Mouse (Mus musculus): ENCODE data around the gene Slc5a1. TPM values are rescaled to one million over a fixed set of nuclear protein-coding genes. Genes with fewer than 3 reads are reported as not detected.

Slc5a1 gene
- total RNA-seq (2015) = not detected in 2 replicates
- not detected in 2 replicates for total RNA-seq (2017)

DNA sequence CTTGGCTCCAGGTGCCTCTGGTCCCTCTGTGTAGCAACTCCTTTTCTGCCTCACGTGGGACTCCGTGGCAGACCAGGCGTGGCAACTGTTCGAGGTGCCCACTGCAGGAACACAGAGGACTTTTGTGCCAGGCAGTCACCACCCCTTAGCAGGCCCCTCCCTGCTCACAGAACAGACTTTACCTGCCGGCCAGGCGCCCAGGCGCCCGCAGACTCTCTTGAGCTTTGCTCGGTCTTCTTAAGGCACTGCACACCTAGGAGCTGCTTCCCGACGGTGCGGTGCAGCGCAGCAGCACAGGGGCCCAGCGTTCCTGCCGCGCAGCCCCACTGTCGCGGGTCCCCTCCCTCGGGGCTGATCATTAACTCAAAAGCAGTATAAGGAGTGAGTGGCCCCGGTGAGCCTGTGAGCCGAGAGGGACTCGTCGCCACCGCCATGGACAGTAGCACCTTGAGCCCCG lies at the start of gene Slc5a1:
Gene Slc5a1 (plus strand): TSS at position 195 of the 457 bp plus-strand sequence.
- ATAC-seq (replicated peaks; ENCODE audit: poor library complexity) = no peak

DNA sequence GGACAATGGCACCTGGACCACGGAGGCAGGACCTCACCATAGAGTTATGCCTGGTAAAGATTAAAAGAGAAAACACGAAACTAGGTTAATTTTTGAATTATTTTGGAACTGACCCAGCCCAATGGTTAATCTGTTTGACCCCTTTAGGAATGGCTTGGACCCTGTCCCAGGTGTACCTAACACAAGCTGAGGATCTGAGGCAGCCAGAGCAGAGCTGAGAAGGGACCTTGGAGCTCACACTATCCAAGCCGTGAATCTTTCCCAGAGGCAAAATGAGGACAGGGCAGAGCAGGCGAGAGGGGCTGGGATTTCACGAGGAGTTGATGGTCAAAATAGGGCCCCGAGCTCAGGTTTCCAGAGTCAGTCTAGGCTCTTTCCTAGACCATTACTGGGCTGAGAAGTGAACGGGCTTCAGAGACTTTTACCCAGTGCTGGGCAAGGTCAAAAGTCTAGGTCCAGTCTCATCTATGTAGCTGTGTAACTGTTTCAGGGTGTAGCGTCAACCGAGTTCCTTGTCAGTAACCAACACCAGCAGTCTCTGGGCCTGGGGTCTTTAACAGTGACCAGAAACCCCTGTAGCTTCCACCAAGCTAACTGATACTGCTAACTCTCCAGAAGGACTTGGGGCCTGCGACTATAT lies 47.8 kb upstream of the Slc5a1 start:
- ATAC-seq (replicated peaks; ENCODE audit: poor library complexity) = no peak

DNA sequence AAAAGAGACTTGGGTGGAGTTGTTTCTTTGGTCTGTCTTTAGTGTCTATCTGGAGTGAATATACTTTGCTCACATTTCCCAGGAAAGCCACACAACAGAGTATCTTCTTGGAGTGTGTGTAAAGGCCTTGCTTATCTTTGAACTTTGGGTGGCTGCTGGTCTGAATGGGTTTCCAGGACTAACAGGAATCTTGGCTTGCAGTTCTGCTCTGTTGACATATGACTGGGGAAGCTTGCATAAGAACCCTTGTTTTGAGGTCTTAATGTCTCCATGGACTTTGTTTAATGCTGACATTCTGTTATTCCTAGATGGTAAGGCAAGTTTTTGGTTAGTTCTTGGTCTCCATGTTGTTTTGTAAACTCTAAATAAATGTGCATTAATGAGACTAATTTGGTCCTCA lies 33.9 kb upstream of the Slc5a1 start:
- no peak for ATAC-seq (replicated peaks; ENCODE audit: poor library complexity)

DNA sequence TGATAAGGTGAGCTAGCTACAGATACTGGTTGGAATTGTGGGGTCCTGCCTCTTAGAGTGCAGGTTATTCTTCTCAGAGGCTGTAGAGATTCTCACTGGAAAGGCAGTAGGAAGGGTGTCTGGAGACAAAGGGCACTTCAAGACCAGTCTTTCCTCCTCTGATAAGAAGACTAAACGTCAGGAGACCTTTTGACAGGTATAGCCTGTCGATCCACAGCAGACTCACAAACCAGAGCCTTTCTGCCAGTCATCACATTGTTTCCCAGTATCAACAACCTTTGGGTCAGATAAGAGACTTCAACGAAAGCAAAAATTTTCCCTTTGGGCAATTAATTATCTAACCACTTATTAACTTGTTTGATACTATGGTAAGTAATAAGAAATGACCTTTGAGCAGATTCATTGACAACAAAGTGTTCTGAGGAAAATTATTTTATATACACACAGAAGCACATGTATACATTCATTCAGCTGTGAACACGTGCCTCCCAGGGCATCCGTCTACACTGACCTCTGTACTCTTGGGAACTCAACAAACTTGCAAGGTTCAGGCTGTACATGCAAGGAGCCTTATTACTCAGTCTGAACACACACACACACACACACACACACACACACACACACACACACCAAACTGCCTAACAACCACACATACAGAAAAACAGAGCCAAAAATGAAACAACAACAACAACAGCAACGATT lies 27.4 kb upstream of the Slc5a1 start:
- no peak for ATAC-seq (replicated peaks; ENCODE audit: poor library complexity)

DNA sequence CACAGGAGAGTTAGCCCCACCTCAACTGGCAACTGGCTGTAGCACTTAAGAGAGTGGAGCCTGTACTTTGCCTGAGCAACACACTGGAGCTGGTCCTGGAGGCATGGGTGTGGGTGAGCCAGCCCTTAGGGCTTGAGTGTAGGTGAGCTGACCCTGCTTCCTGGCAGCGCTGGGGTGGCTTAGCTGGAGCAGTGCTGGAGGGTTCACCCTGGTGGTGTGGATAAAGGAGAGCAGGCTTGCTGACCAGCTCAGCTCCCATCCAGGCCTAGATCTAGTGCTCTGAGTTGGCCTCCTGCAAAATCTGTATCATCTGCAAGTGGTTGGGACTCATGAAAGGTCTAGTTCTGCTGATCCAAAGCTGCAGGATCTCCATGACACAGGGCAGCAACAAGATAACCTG lies 21.1 kb upstream of the Slc5a1 start:
- no peak for ATAC-seq (replicated peaks; ENCODE audit: poor library complexity)

DNA sequence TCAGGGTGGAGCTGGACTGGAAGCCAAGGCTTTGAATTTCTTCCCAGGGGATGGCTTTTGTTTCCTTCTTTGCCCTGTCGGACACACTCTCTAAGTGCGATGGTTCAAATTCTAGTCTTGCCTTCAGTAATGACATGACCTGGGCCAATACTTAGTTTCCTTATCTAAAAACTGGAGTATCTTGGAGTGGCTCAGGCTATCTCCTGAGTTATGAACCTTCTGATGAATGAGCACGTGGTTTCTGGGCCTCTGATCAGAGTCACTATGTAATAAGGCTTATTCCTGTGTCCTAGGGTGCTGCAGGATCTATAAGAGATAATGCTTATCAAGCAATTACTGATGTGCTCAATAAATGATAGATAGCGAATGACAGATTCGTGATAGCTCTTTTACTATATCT lies 19.4 kb upstream of the Slc5a1 start:
- no peak for ATAC-seq (replicated peaks; ENCODE audit: poor library complexity)

DNA sequence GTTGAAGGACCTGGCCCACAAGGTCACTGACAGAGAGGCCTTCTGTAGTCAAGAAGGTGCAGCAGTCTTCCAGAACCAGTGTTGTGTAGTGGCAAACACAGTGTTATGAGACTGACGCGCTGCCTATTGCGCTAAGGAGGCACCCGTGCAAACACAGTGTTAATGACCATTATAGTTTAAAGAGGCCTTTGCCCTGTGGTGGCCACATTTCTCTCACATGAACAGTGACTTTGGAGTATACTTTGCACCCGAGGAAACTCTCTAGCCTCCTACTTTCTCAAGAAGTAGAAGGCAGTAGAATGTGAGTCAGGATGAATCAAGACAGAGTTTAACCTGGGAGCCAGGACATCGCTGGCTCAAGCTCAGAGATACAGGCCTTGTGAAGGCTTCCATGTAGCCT lies 12.7 kb upstream of the Slc5a1 start:
- ATAC-seq (replicated peaks; ENCODE audit: poor library complexity) = no peak

DNA sequence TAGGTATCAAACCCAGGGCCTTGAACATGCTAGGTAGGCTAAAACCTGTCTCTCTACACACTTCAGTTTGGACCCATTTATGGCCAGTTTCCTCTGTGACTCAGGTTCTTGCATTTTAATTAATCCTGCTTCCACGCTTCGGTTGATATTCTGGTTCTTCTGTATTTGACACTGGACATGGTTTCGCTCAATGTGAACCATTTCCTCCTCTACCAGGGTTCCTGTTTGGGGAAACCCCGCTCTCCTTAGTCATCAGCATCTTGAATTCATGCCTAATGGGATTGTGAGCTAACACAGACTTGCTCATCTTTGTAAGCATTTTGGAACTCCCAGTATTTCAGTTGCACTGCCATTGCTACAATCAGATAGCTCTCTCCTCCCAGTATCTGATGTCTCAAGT lies 8.7 kb upstream of the Slc5a1 start:
- ATAC-seq (replicated peaks; ENCODE audit: poor library complexity) = no peak

DNA sequence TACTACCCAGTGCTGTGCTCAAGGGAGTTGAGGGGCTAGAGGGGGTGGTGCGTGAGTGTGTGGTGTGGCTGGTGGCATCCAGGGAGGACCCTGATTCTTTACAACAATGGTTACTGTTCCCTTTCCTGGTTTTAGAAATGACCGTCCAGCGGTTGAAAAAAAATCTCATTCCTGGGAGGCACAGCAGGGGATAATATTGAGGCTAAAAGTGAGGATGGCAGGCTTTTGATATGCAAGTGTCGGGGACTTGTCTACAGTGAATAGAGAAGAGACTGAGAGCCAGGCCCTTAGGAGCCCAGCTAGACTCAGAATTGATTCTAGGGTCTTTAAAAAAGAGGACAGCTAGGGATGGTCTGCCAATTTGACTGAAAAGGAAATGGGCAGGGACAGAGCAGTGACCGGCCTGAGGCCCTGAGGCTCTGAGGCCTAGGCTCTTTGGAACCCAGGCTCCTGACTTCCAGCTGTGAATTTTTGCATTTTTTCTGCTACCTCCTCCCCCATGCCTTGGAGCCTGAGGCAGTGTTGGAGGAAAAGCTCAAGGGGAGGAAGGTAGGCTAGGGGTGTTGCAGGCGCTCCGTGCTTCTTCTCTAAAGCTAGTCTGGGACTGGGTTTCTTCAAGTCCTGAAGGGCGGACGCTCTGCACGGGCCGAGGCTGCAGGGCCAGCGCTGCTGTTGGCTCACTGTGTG lies 1.5 kb upstream of the Slc5a1 start:
- no peak for ATAC-seq (replicated peaks; ENCODE audit: poor library complexity)

DNA sequence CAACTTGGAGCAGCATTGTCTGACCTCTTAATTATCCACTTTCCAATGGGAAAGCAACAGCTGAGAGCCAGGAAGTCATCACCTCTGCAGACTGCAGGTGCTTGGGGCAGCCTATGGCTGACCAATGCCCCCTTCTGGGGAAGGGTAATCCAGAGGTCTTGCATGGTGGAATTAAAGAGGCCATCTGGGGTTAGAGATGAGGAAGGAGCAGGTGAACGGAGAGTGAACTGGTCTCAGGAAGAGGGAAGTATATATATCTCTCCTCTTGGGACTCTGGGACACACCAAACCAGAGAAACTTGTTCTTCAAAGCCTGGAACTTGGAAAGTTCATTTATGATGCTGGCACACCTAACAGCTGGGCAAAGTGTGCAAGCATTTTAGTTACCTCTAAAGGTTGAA lies 857 bp downstream of the Slc5a1 start:
- no peak for ATAC-seq (replicated peaks; ENCODE audit: poor library complexity)

DNA sequence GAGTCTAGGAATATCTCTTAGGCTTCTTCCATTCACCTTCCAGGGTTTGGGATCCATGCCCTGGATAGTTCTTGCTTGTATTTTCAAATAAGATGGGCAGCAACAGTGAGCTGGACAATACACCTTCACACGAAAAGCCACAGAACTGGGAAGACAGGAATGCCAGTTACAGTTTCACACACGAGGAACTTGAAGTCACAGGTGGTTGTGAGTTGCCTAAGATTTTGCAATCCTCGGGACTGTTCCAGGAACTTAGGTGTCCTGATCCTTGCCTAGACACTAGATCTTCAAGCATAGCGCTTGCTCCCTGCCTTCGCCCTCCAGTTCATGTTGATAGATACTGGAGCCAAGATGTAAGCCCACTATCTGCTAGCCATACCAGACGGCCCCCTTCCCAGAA lies 1.6 kb downstream of the Slc5a1 start:
- ATAC-seq (replicated peaks; ENCODE audit: poor library complexity) = no peak

DNA sequence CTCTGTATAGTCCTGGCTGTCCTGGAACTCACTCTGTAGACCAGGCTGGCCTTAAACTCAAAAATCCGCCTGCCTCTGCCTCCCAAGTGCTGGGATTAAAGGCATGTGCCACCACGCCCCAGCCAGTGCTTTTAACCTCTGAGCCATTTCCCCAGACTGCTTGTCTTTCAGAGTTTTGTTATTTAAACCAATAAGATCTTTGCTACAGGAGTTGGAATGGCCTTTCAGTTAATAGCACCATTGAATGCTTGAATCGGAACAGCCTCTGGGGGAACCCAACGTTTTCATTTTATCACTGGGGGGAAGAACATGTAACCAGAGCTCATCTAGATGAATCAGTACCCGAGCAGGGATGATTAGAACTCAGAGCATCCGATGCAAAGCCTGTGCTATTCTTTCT lies 3.0 kb downstream of the Slc5a1 start:
- ATAC-seq (replicated peaks; ENCODE audit: poor library complexity) = no peak

DNA sequence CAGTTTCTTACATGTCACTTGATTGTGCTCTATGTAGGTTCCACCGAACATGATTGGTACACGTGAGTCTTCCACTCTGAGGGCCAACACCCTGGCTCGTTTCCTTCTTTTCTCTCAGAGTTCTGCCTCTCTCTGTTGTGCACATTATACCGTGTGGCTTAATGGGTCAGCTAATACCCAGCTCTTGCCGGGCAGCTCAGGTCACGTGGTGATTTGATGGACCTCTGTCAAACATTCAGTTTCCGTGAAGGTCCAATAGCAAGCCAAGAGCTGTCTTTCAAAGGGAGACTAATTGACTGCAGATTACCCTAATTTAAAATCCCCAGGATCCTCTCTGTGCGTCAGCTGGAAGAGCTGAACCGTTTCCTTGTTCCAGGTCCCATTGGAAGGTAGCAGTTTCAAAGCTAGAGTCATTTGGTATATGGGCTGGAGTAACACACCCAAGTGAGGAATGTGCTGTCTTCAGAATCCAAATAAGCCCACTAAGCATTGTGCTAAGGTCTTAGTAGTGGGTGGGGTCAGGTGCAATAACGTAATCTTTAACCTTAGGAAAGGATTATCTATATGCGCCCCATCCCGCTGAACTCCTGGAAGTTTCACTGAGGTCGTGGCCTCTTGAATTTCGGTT lies 3.9 kb downstream of the Slc5a1 start:
- ATAC-seq (replicated peaks; ENCODE audit: poor library complexity) = no peak

DNA sequence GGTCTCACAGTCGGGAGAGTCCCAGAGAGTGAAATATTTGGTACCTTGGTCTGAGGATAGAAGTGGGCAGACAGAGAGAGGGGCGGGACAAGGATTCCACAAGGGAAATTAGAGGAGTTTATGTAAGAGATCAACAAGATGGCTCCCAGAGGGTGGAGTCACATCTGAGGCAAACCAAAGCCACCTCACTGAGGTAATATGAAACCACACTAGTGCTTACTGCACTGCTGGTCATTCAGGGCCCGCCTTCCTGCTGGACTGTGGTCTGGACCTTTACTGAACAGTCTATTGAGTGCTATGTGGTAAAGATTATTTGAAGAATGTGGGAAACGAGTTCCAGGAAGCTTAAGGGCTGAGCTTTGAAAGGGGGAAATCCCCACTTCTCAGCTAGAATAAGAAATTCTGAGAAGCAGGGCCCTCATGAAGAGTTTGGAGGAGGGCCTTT lies 17.9 kb downstream of the Slc5a1 start:
- no peak for ATAC-seq (replicated peaks; ENCODE audit: poor library complexity)

DNA sequence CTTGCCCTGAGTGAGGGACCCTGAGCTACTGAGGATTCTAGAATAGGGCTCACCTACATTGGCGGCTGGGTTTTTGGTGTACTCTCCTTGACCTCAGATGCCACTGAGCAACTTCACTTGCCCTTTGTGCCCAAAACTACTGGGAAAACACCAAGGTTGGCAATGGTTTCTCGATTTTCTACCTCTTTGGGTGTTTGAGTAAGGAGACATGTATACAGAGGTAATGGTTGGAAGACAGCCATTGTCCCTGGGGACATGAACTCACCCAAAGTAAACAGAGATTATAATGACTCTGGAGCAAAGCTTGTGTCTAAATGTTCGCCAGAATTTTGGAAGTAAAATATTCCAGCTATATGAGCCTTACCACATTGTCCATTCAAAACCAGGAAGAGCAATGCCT lies 19.6 kb downstream of the Slc5a1 start:
- no peak for ATAC-seq (replicated peaks; ENCODE audit: poor library complexity)

DNA sequence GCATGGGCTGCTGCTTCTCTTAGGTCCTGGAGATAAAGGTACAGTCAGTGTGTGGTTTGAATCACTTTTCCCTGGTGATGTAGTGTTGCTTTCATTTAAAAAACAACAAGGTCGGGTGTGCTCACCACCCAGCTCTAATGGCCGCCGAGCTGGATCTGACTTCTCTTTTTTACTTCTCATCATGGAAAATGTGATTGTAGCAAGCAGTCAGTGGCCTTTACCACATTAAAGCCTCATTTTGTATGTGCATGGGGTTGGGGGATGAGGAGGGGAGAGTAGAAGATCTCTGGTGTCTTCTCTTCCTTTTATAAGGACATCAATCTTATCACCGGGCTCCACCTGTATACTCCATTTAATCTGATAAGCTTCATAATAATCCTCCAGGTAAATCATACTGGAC lies 21.3 kb downstream of the Slc5a1 start:
- no peak for ATAC-seq (replicated peaks; ENCODE audit: poor library complexity)

DNA sequence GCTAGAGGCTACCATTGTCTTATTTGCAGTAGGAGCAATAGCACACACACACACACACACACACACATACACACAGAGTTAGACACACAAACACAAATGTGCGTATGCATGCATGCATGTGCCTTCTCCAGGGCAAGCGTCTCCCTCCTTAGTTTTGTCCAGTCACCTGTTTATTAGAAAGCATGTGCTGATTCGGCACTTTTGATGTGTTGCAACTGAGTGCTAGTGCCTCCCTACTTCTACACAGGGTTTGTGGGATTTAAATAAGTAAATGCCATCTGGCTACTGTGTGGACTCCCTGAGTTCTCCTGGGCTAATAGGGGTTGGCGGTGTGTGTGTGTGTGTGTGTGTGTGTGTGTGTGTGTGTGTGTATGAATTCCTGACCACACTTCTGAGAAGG lies 30.1 kb downstream of the Slc5a1 start:
- no peak for ATAC-seq (replicated peaks; ENCODE audit: poor library complexity)

DNA sequence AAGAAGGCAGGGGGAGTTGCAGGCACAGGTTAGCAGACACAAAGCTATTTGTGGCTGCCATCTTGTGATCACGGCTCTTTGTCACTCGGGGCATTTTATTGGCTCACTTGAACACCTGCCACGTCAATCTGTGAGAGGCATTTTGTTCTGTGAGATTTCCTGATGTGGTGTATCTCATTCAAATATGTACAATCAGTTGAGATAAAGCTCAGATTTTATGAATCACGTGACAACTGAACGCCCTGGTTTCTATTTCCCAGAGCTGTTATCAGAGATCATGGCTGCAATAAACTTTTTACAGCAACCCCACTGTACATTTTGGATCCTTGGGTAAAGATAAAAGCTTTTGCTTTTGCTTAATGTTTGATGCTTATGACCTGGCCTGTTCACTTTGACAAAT lies 31.6 kb downstream of the Slc5a1 start:
- ATAC-seq (replicated peaks; ENCODE audit: poor library complexity) = no peak

DNA sequence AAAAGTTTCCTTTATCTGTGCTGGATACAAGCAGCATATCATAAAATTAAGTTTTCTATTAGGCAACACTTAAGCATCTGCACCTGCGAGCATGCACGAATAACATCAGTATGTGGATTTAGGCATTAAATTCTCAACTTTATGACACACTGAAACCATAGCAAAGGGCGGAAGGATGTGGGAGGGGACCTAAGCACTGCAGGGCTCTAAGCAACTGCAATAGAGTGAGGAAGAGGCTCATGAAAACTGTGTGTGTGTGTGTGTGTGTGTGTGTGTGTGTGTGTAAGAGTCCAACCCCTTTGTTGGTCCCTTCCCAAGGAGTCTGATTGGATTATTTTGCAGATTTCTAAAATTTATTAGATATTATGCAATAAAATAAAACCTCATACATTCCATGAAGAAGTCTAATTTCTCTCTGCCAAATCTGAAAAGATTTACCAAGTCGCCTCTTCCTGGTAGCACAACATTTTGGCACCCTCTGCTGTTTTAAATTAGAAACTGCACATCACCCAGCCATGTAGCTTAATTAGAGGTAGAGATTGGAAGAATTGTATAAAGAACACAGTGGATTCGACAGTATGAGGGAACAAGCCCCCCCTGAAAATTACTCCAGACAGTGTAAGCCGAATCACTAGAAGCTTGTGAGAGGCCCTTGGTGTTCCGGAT lies 38.9 kb downstream of the Slc5a1 start:
- ATAC-seq (replicated peaks; ENCODE audit: poor library complexity) = peak; percentile 64

DNA sequence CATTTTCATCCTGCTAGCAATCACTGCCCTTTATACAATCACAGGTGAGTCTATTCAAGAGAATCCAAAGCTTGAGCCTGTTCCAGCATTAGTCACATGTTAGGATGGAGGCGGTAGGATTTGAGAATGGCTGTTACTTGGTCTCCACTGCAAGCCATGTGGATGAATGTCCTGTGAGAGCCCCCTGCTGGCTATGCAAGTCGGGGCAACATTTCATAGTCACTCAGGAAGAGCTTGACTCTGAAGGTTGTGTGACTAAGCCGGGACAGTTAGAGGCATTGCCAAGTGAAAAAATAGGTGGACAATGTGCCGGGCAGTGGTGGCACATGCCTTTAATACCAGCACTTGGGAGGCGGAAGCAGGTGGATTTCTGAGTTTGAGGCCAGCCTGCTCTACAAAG lies 40.0 kb downstream of the Slc5a1 start:
- ATAC-seq (replicated peaks; ENCODE audit: poor library complexity) = peak; percentile 73

DNA sequence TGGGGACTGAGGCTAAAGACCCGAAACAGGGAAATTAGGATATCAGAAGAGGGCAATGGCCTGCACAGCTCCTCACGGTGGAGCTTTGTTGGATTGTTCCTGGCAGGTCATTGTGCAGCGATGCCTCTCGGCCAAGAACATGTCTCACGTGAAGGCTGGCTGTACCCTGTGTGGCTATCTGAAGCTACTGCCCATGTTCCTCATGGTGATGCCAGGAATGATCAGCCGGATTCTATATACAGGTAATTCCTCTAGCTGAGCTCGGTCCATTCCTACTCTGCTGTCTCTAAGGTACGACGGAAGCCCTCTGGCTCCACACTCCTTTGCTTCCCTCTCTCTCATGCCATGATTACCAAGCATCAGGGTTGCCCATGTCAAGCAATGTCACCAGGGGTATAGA lies 42.8 kb downstream of the Slc5a1 start:
- ATAC-seq (replicated peaks; ENCODE audit: poor library complexity) = no peak
